Mouse (Mus musculus): ENCODE measurements around the gene Srgap1. TPM values are rescaled to one million over a fixed set of nuclear protein-coding genes. Genes with fewer than 3 reads are reported as not detected.

Srgap1 gene
- total and polyA plus RNA-seq, 3 experiments: 0.22 TPM; not detected in 2

- ATAC-seq (ENCODE audit: extremely low read depth, insufficient number of reproducible peaks, low FRiP score, poor library complexity, severe bottlenecking) (no peak), DNase-seq (ENCODE audit: low spot score) (no peak)
- Histone ChIP-seq H3K27me3 (ENCODE audit: insufficient read depth, low read length) (no peaks in the 10 kb centered on the region), H3K36me3 (replicated peaks) (no peaks in the 10 kb centered on the region), H3K4me3 (ENCODE audit: low read depth, low read length) (no peak overlapping the region), H3K9me3 (replicated peaks) (peaks cover 54% of the 10 kb centered on the region), H3K4me1 (ENCODE audit: insufficient read depth, low read depth, low read length) (no peaks in the 10 kb centered on the region)
- TF ChIP-seq GATA1 (IDR thresholded peaks at IDR 0.05; ENCODE audit: borderline replicate concordance, low read length) (no peak), POLR2AphosphoS5 (IDR thresholded peaks at IDR 0.05; ENCODE audit: insufficient replicate concordance, low read depth, low read length) (no peak), CTCF (IDR thresholded peaks at IDR 0.05; ENCODE audit: low read depth, low read length) (no peak), TAL1 (conservative IDR thresholded peaks at IDR 0.05; ENCODE audit: low read depth, low read length) (no peak), GATA2 (IDR thresholded peaks at IDR 0.05; ENCODE audit: borderline replicate concordance, low read depth, low read length) (no peak)
Measured at GRCm38 (mm10) chr10:121986997-121987396, 60.1 kb downstream of the Srgap1 start.

GRCm38 (mm10) chr10:121984887-121985286 lies 62.2 kb downstream of the Srgap1 start:
- TF ChIP-seq CTCF (IDR thresholded peaks at IDR 0.05; ENCODE audit: low read depth, low read length): no peak
- TF ChIP-seq GATA2 (IDR thresholded peaks at IDR 0.05; ENCODE audit: borderline replicate concordance, low read depth, low read length): no peak
- no peak for TF ChIP-seq GATA1 (IDR thresholded peaks at IDR 0.05; ENCODE audit: borderline replicate concordance, low read length)
- TF ChIP-seq POLR2AphosphoS5 (IDR thresholded peaks at IDR 0.05; ENCODE audit: insufficient replicate concordance, low read depth, low read length): no peak
- no peak for TF ChIP-seq TAL1 (conservative IDR thresholded peaks at IDR 0.05; ENCODE audit: low read depth, low read length)
- no peaks in the 10 kb centered on the region for H3K36me3 ChIP-seq (replicated peaks)
- peaks cover 63% of the 10 kb centered on the region for H3K9me3 ChIP-seq (replicated peaks)
- H3K4me1 ChIP-seq (ENCODE audit: insufficient read depth, low read depth, low read length): no peaks in the 10 kb centered on the region
- ATAC-seq (ENCODE audit: extremely low read depth, insufficient number of reproducible peaks, low FRiP score, poor library complexity, severe bottlenecking): no peak
- no peaks in the 10 kb centered on the region for H3K27me3 ChIP-seq (ENCODE audit: insufficient read depth, low read length)
- DNase-seq (ENCODE audit: low spot score): no peak
- no peak overlapping the region for H3K4me3 ChIP-seq (ENCODE audit: low read depth, low read length)

- no peak overlapping the region for H3K4me3 ChIP-seq (ENCODE audit: low read depth, low read length)
- no peaks in the 10 kb centered on the region for H3K36me3 ChIP-seq (replicated peaks)
- TF ChIP-seq CTCF (IDR thresholded peaks at IDR 0.05; ENCODE audit: low read depth, low read length): no peak
- TF ChIP-seq TAL1 (conservative IDR thresholded peaks at IDR 0.05; ENCODE audit: low read depth, low read length): no peak
- TF ChIP-seq GATA2 (IDR thresholded peaks at IDR 0.05; ENCODE audit: borderline replicate concordance, low read depth, low read length): no peak
- TF ChIP-seq GATA1 (IDR thresholded peaks at IDR 0.05; ENCODE audit: borderline replicate concordance, low read length): no peak
- TF ChIP-seq POLR2AphosphoS5 (IDR thresholded peaks at IDR 0.05; ENCODE audit: insufficient replicate concordance, low read depth, low read length): no peak
- DNase-seq (ENCODE audit: low spot score) (no peak), ATAC-seq (ENCODE audit: extremely low read depth, insufficient number of reproducible peaks, low FRiP score, poor library complexity, severe bottlenecking) (no peak)
- no peaks in the 10 kb centered on the region for H3K27me3 ChIP-seq (ENCODE audit: insufficient read depth, low read length)
- H3K9me3 ChIP-seq (replicated peaks): peaks cover 68% of the 10 kb centered on the region
- no peaks in the 10 kb centered on the region for H3K4me1 ChIP-seq (ENCODE audit: insufficient read depth, low read depth, low read length)
Measured at GRCm38 (mm10) chr10:121983993-121984610, 63.0 kb downstream of the Srgap1 start.

GRCm38 (mm10) chr10:121975330-121975729 lies 71.8 kb downstream of the Srgap1 start:
- H3K27me3 ChIP-seq (ENCODE audit: insufficient read depth, low read length): no peaks in the 10 kb centered on the region
- no peak for ATAC-seq (ENCODE audit: extremely low read depth, insufficient number of reproducible peaks, low FRiP score, poor library complexity, severe bottlenecking)
- no peak for DNase-seq (ENCODE audit: low spot score)
- H3K9me3 ChIP-seq (replicated peaks): peaks cover 71% of the 10 kb centered on the region
- H3K36me3 ChIP-seq (replicated peaks): no peaks in the 10 kb centered on the region
- H3K4me1 ChIP-seq (ENCODE audit: insufficient read depth, low read depth, low read length): no peaks in the 10 kb centered on the region; the same call in 1 of the 2 replicates
- no peak for TF ChIP-seq CTCF (IDR thresholded peaks at IDR 0.05; ENCODE audit: low read depth, low read length)
- no peak overlapping the region for H3K4me3 ChIP-seq (ENCODE audit: low read depth, low read length)

GRCm38 (mm10) chr10:121974591-121974990 lies 72.5 kb downstream of the Srgap1 start:
- Histone ChIP-seq H3K4me3 (ENCODE audit: low read depth, low read length) (no peak overlapping the region), H3K9me3 (replicated peaks) (peaks cover 70% of the 10 kb centered on the region), H3K4me1 (ENCODE audit: insufficient read depth, low read depth, low read length) (no peaks in the 10 kb centered on the region; the same call in 1 of the 2 replicates), H3K36me3 (replicated peaks) (no peaks in the 10 kb centered on the region), H3K27me3 (ENCODE audit: insufficient read depth, low read length) (no peaks in the 10 kb centered on the region)
- TF ChIP-seq TAL1 (conservative IDR thresholded peaks at IDR 0.05; ENCODE audit: low read depth, low read length) (no peak), POLR2AphosphoS5 (IDR thresholded peaks at IDR 0.05; ENCODE audit: insufficient replicate concordance, low read depth, low read length) (no peak), CTCF (IDR thresholded peaks at IDR 0.05; ENCODE audit: low read depth, low read length) (no peak), GATA1 (IDR thresholded peaks at IDR 0.05; ENCODE audit: borderline replicate concordance, low read length) (no peak), GATA2 (IDR thresholded peaks at IDR 0.05; ENCODE audit: borderline replicate concordance, low read depth, low read length) (no peak)
- ATAC-seq (ENCODE audit: extremely low read depth, insufficient number of reproducible peaks, low FRiP score, poor library complexity, severe bottlenecking): no peak
- no peak for DNase-seq (ENCODE audit: low spot score)

- no peaks in the 10 kb centered on the region for H3K36me3 ChIP-seq (replicated peaks)
- no peaks in the 10 kb centered on the region for H3K4me1 ChIP-seq (ENCODE audit: insufficient read depth, low read depth, low read length)
- peaks cover 69% of the 10 kb centered on the region for H3K9me3 ChIP-seq (replicated peaks)
- ATAC-seq (ENCODE audit: extremely low read depth, insufficient number of reproducible peaks, low FRiP score, poor library complexity, severe bottlenecking) (no peak), DNase-seq (ENCODE audit: low spot score) (no peak)
- H3K4me3 ChIP-seq (ENCODE audit: low read depth, low read length): no peak overlapping the region
- no peak for TF ChIP-seq CTCF (IDR thresholded peaks at IDR 0.05; ENCODE audit: low read depth, low read length)
- TF ChIP-seq GATA2 (IDR thresholded peaks at IDR 0.05; ENCODE audit: borderline replicate concordance, low read depth, low read length): no peak
- no peak for TF ChIP-seq TAL1 (conservative IDR thresholded peaks at IDR 0.05; ENCODE audit: low read depth, low read length)
- TF ChIP-seq GATA1 (IDR thresholded peaks at IDR 0.05; ENCODE audit: borderline replicate concordance, low read length): no peak
- no peak for TF ChIP-seq POLR2AphosphoS5 (IDR thresholded peaks at IDR 0.05; ENCODE audit: insufficient replicate concordance, low read depth, low read length)
- no peaks in the 10 kb centered on the region for H3K27me3 ChIP-seq (ENCODE audit: insufficient read depth, low read length)
Measured at GRCm38 (mm10) chr10:121973281-121973680, 73.8 kb downstream of the Srgap1 start.

Data from G1E (cell line).